Mouse (Mus musculus): Measurements from ENCODE around the gene 1810049J17Rik.
A peak's percentile ranks its signal among the peaks of the same experiment; 100 is the strongest.

The 1810049J17Rik gene

GRCm38 (mm10) chr15:12308539-12308938 is 13.2 kb downstream of the 1810049J17Rik start:
- no peak for ATAC-seq (ENCODE audit: low TSS enrichment)

- peak; percentile 18; the same call in 1 of the 2 replicates for ATAC-seq (ENCODE audit: low TSS enrichment)
These were observed 14.6 kb downstream of the 1810049J17Rik start for GRCm38 (mm10) chr15:12307114-12307513.

- ATAC-seq (ENCODE audit: low TSS enrichment), result peak; percentile 85
These were observed 15.3 kb downstream of the 1810049J17Rik start for GRCm38 (mm10) chr15:12306188-12307071.

- no peak for ATAC-seq (ENCODE audit: low TSS enrichment)
These were observed 19.9 kb downstream of the 1810049J17Rik start for GRCm38 (mm10) chr15:12301771-12302170.

- no peak for ATAC-seq (ENCODE audit: low TSS enrichment)
These were observed 23.4 kb downstream of the 1810049J17Rik start for GRCm38 (mm10) chr15:12298231-12298737.

GRCm38 (mm10) chr15:12296228-12296627 is 25.5 kb downstream of the 1810049J17Rik start:
- ATAC-seq (ENCODE audit: low TSS enrichment), result no peak

- ATAC-seq (ENCODE audit: low TSS enrichment), result no peak
These were observed 29.9 kb downstream of the 1810049J17Rik start for GRCm38 (mm10) chr15:12291757-12292156.

GRCm38 (mm10) chr15:12290330-12290729 is 31.4 kb downstream of the 1810049J17Rik start:
- ATAC-seq (ENCODE audit: low TSS enrichment), result no peak

GRCm38 (mm10) chr15:12285535-12285809 is 36.2 kb downstream of the 1810049J17Rik start:
- no peak for ATAC-seq (ENCODE audit: low TSS enrichment)

GRCm38 (mm10) chr15:12284794-12285534 is 36.7 kb downstream of the 1810049J17Rik start:
- ATAC-seq (ENCODE audit: low TSS enrichment), result peak; percentile 87

GRCm38 (mm10) chr15:12279816-12280215 is 41.9 kb downstream of the 1810049J17Rik start:
- ATAC-seq (ENCODE audit: low TSS enrichment), result no peak

GRCm38 (mm10) chr15:12275091-12275623 is 46.5 kb downstream of the 1810049J17Rik start:
- ATAC-seq (ENCODE audit: low TSS enrichment), result no peak

- peak; percentile 51 for ATAC-seq (ENCODE audit: low TSS enrichment)
These were observed 47.5 kb downstream of the 1810049J17Rik start for GRCm38 (mm10) chr15:12274053-12274769.

GRCm38 (mm10) chr15:12273325-12274052 is 48.2 kb downstream of the 1810049J17Rik start:
- ATAC-seq (ENCODE audit: low TSS enrichment), result no peak
